Mouse (Mus musculus): ENCODE measurements around the gene Myo1e. TPM values are rescaled to one million over a fixed set of nuclear protein-coding genes. Genes with fewer than 3 reads are reported as not detected.

Gene Myo1e
- polyA plus RNA-seq, 1 experiment from 2014 or later, result 7.9 TPM

GRCm38 (mm10) chr9:70304901-70305300 lies 97.8 kb downstream of the Myo1e start:
- Histone ChIP-seq H3K9me3 (0 out of 2 replicates have a peak, but pooled peaks cover 8% of the 10 kb centered on the region), H3K4me1 (replicated peaks) (peaks cover 9% of the 10 kb centered on the region; the same call in 1 of the 2 replicates), H3K9ac (no peak overlapping the region), H3K4me3 (no peak overlapping the region), H3K27ac (replicated peaks) (no peak overlapping the region), H3K27me3 (no peaks in the 10 kb centered on the region), H3K36me3 (peaks cover 10% of the 10 kb centered on the region; the same call in 1 of the 2 replicates), H3K4me2 (no peak overlapping the region)
- no peak for ATAC-seq (ENCODE audit: low read depth)
- WGBS, result 89% methylated on average over 8 of the region's 8 CpGs

DNA sequence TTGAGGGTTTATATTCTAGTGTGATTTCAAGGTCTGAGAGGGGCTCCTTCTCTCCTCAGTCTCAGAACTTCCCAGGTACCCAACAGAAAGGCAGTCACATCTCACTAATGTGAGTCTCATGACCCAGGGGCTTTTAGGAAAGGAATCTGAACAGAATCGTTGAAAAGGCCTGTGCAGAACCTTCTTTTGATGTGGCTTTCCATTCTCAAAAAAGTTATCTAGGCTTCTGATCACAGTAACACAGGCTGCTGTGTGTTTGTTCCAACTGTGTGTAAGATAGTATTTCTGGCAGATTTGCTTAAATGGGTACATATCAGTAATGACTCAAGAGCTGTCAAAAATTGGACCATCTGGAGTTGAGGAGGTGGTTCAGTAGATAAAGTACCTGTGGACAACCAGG lies 102.9 kb downstream of the Myo1e start:
- H3K27me3 ChIP-seq, result no peaks in the 10 kb centered on the region
- peaks cover 9% of the 10 kb centered on the region; the same call in 1 of the 2 replicates for H3K4me1 ChIP-seq (replicated peaks)
- no peak for ATAC-seq (ENCODE audit: low read depth)
- H3K4me3 ChIP-seq, result no peak overlapping the region
- H3K36me3 ChIP-seq, result no peaks in the 10 kb centered on the region
- no peak overlapping the region for H3K4me2 ChIP-seq
- WGBS, result 79% methylated on average over 1 of the region's 1 CpGs
- no peak overlapping the region for H3K27ac ChIP-seq (replicated peaks)
- H3K9ac ChIP-seq, result no peak overlapping the region
- H3K9me3 ChIP-seq, result no peaks in the 10 kb centered on the region

- Histone ChIP-seq H3K27ac (replicated peaks) (no peak overlapping the region), H3K9ac (no peak overlapping the region), H3K9me3 (no peaks in the 10 kb centered on the region), H3K27me3 (no peaks in the 10 kb centered on the region), H3K36me3 (no peaks in the 10 kb centered on the region), H3K4me2 (no peak overlapping the region), H3K4me3 (no peak overlapping the region), H3K4me1 (replicated peaks) (no peaks in the 10 kb centered on the region)
- WGBS, result 87% methylated on average over 1 of the region's 1 CpGs
- no peak for ATAC-seq (ENCODE audit: low read depth)
These were observed 106.9 kb downstream of the Myo1e start for GRCm38 (mm10) chr9:70314019-70314418.

DNA sequence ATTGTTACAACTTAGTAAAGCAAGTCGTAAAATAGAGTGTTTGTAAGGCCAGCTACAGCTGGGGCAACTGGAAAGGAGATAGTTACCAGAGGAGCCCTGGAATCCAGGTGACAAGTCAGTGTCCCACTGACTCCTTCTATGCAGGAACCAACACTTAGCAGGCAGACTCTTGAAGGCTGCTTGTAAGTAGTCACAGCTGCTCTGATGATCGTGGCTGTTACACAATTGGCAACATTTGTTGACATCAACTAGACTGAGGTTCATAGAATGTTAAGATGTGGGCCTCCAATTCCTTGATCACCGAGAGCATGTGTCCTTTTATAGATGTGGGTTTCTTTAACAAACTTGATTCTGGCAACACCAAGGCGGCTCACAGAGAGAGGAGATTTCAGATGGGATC lies 108.0 kb downstream of the Myo1e start:
- H3K27me3 ChIP-seq, result no peaks in the 10 kb centered on the region
- no peaks in the 10 kb centered on the region for H3K36me3 ChIP-seq
- H3K9me3 ChIP-seq, result no peaks in the 10 kb centered on the region
- H3K27ac ChIP-seq (replicated peaks), result no peak overlapping the region
- H3K4me1 ChIP-seq (replicated peaks), result no peaks in the 10 kb centered on the region
- H3K9ac ChIP-seq, result no peak overlapping the region
- H3K4me3 ChIP-seq, result no peak overlapping the region
- WGBS, result 81% methylated on average over 4 of the region's 4 CpGs
- no peak overlapping the region for H3K4me2 ChIP-seq
- ATAC-seq (ENCODE audit: low read depth), result no peak

DNA sequence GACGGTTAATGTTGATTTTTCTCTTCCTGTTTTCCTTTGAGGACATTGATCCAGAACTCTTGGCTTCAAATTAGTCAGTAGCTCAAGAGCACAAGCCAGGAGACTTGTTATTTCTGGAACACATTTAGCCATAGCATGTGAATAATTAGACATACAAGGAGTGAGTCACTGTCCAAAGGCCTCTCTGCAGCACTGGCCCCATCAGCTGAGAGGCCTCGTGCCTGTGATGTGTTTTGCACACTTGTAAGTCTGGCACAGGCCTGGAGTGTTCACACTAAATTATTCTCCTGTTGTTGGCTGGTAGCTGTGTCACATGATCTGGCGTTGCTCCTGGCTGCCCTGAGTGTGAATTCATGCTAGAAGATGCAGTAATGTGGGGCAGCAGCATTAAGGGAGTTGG lies 111.5 kb downstream of the Myo1e start:
- WGBS, result 69% methylated on average over 3 of the region's 3 CpGs
- no peak overlapping the region for H3K27ac ChIP-seq (replicated peaks)
- H3K4me1 ChIP-seq (replicated peaks), result no peaks in the 10 kb centered on the region
- no peaks in the 10 kb centered on the region for H3K9me3 ChIP-seq
- no peak overlapping the region for H3K9ac ChIP-seq
- H3K27me3 ChIP-seq, result no peaks in the 10 kb centered on the region
- no peak for ATAC-seq (ENCODE audit: low read depth)
- H3K4me2 ChIP-seq, result no peak overlapping the region
- H3K4me3 ChIP-seq, result no peak overlapping the region
- no peaks in the 10 kb centered on the region for H3K36me3 ChIP-seq

DNA sequence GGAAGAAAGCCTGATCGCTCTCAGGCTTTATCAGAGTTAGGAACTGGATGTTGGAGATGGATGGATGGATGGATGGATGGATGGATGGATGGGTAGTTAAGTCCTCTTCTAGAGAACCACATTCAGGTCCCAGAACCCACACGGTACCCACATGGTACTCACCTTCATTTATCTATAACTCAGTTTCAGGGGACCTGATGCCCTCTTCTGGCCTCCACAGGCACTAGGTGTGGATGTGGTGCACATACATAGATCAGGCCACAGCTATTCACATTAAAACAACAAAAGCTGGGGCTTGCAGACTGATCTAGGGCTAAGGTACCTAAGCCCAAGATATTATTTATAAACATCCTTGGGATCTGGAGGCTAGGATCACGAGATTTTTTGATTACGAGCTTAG lies 117.2 kb downstream of the Myo1e start:
- Histone ChIP-seq H3K9me3 (no peaks in the 10 kb centered on the region), H3K4me3 (no peak overlapping the region), H3K27ac (replicated peaks) (no peak overlapping the region), H3K9ac (no peak overlapping the region), H3K27me3 (no peaks in the 10 kb centered on the region), H3K4me2 (no peak overlapping the region), H3K4me1 (replicated peaks) (no peaks in the 10 kb centered on the region), H3K36me3 (no peaks in the 10 kb centered on the region)
- ATAC-seq (ENCODE audit: low read depth), result no peak
- WGBS, result 89% methylated on average over 4 of the region's 4 CpGs

- Histone ChIP-seq H3K9ac (no peak overlapping the region), H3K4me1 (replicated peaks) (no peaks in the 10 kb centered on the region), H3K4me2 (no peak overlapping the region), H3K27me3 (no peaks in the 10 kb centered on the region), H3K4me3 (no peak overlapping the region), H3K27ac (replicated peaks) (no peak overlapping the region), H3K9me3 (no peaks in the 10 kb centered on the region), H3K36me3 (no peaks in the 10 kb centered on the region)
- no peak for ATAC-seq (ENCODE audit: low read depth)
- WGBS, result 72% methylated on average over 8 of the region's 8 CpGs
These were observed 118.9 kb downstream of the Myo1e start for GRCm38 (mm10) chr9:70325880-70326595.

DNA sequence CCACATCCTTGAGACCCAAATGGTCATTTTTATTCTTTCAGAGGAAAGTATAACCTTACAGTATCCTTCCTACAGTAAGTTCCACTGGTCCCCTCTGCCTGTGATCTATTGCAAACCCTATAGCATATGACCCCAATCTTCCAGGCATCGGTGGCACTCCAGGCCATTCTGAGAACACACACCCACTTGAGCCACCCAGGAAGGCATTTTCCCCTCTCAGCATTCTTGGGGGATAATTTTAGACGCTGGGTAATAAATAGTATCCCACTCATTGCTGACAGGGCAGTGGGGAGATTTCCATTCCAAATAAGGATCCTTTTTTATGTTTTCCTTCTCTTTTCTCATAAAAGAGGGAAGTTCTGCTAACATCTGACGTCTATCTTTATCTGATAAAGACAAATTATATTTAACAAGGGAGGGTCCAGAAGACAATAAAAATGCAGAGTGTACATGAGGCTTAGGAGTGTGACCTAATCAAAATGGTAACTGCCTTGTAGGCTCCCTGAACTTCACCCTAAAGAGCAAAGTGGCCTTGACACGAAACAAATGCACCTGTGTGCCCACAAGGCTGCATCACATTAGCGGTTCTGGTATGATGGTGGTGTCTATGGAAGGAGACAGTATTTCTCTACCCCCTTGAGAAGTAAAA lies 121.2 kb downstream of the Myo1e start:
- H3K27ac ChIP-seq (replicated peaks), result no peak overlapping the region
- no peaks in the 10 kb centered on the region for H3K4me1 ChIP-seq (replicated peaks)
- H3K36me3 ChIP-seq, result no peaks in the 10 kb centered on the region
- no peak overlapping the region for H3K9ac ChIP-seq
- no peak overlapping the region for H3K4me3 ChIP-seq
- no peaks in the 10 kb centered on the region for H3K9me3 ChIP-seq
- WGBS, result 88% methylated on average over 5 of the region's 5 CpGs
- no peaks in the 10 kb centered on the region for H3K27me3 ChIP-seq
- no peak for ATAC-seq (ENCODE audit: low read depth)
- no peak overlapping the region for H3K4me2 ChIP-seq

GRCm38 (mm10) chr9:70331727-70332335 lies 124.7 kb downstream of the Myo1e start:
- no peak for ATAC-seq (ENCODE audit: low read depth)
- Histone ChIP-seq H3K9me3 (no peaks in the 10 kb centered on the region), H3K4me1 (replicated peaks) (no peaks in the 10 kb centered on the region), H3K4me3 (no peak overlapping the region), H3K9ac (no peak overlapping the region), H3K4me2 (no peak overlapping the region), H3K36me3 (no peaks in the 10 kb centered on the region), H3K27ac (replicated peaks) (no peak overlapping the region), H3K27me3 (no peaks in the 10 kb centered on the region)
- WGBS, result 77% methylated on average over 11 of the region's 11 CpGs

GRCm38 (mm10) chr9:70338391-70338790 lies 131.2 kb downstream of the Myo1e start:
- H3K4me1 ChIP-seq (replicated peaks), result no peaks in the 10 kb centered on the region
- H3K9ac ChIP-seq, result no peak overlapping the region
- H3K36me3 ChIP-seq, result peaks cover 3% of the 10 kb centered on the region; the same call in 1 of the 2 replicates
- H3K27ac ChIP-seq (replicated peaks), result no peak overlapping the region
- ATAC-seq (ENCODE audit: low read depth), result no peak
- H3K27me3 ChIP-seq, result no peaks in the 10 kb centered on the region
- no peaks in the 10 kb centered on the region for H3K9me3 ChIP-seq
- H3K4me2 ChIP-seq, result no peak overlapping the region
- H3K4me3 ChIP-seq, result no peak overlapping the region
- WGBS, result 91% methylated on average over 7 of the region's 7 CpGs

GRCm38 (mm10) chr9:70338894-70339293 lies 131.7 kb downstream of the Myo1e start:
- H3K4me1 ChIP-seq (replicated peaks), result no peaks in the 10 kb centered on the region
- ATAC-seq (ENCODE audit: low read depth), result no peak
- H3K27ac ChIP-seq (replicated peaks), result no peak overlapping the region
- no peaks in the 10 kb centered on the region for H3K27me3 ChIP-seq
- H3K4me3 ChIP-seq, result no peak overlapping the region
- H3K36me3 ChIP-seq, result peaks cover 7% of the 10 kb centered on the region
- H3K4me2 ChIP-seq, result no peak overlapping the region
- no peak overlapping the region for H3K9ac ChIP-seq
- no peaks in the 10 kb centered on the region for H3K9me3 ChIP-seq

DNA sequence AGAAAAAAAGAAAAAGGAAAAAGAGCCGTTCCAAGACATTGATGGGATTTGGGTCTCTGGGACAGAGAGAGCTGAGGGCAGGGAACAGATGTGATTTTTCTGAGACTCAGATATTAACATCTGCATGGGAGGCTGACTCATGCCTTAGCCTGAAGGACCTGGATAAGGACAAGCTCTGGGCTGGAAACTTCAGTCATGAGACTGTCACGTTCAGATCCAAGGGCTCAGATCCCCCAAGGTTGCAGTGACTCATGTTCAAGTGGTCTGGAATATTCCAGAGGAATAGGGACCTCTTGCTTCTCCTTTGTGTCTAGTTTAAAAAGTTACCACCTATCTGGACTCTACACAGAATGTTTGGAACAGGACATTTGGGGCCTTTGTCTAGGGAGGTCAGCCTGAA lies 142.1 kb downstream of the Myo1e start:
- Histone ChIP-seq H3K4me1 (replicated peaks) (peaks cover 9% of the 10 kb centered on the region; the same call in 1 of the 2 replicates), H3K9me3 (no peaks in the 10 kb centered on the region), H3K4me2 (no peak overlapping the region), H3K36me3 (peaks cover 8% of the 10 kb centered on the region; the same call in 1 of the 2 replicates), H3K27ac (replicated peaks) (no peak overlapping the region), H3K4me3 (no peak overlapping the region), H3K9ac (no peak overlapping the region), H3K27me3 (no peaks in the 10 kb centered on the region)
- ATAC-seq (ENCODE audit: low read depth), result no peak
- 90% methylated on average over 2 of the region's 2 CpGs for WGBS

Measured in neural tube, embryonic 13.5 days (tissue).